Mouse (Mus musculus) cerebellum, adult 2 months (tissue): ENCODE data around the gene Wdhd1. TPM values are rescaled to one million over a fixed set of nuclear protein-coding genes. Genes with fewer than 3 reads are reported as not detected.

Source experiments
- DNase-seq, 2 experiments: peaks; one replicate each; pipeline ENCODE4 v3.0.0; 2021
- H3K27ac ChIP-seq: fragments of 200-500 bp; 2 replicates; pipeline ENCODE4 v1.5.1; 2012; ENCODE audit warnings: low read length, control low read depth, inconsistent platforms; ENCODE audit not compliant: insufficient read depth
- H3K27me3 ChIP-seq: fragments of 200-500 bp; 2 replicates; pipeline ENCODE4 v1.6.1; 2012; ENCODE audit warnings: inconsistent platforms, mild to moderate bottlenecking, low read length, moderate library complexity; ENCODE audit not compliant: control insufficient read depth, insufficient read depth
- H3K4me1 ChIP-seq: fragments of 200-500 bp; 2 replicates; pipeline ENCODE4 v1.6.1; 2011; ENCODE audit warnings: low read length; ENCODE audit not compliant: control insufficient read depth, insufficient read depth
- H3K4me3 ChIP-seq: fragments of 200-500 bp; replicated peaks from 2 replicates; pipeline ENCODE3; 2011; ENCODE audit warnings: mild to moderate bottlenecking, low read depth, low read length, control low read depth; ENCODE audit not compliant: insufficient read depth
- CTCF ChIP-seq: fragments of 200-500 bp; IDR thresholded peaks from 2 replicates; pipeline ENCODE4 v1.5.1; 2011; ENCODE audit warnings: low read depth, mild to moderate bottlenecking, control low read depth, low read length, moderate library complexity, borderline replicate concordance; ENCODE audit not compliant: insufficient read depth
- POLR2A ChIP-seq: fragments of 200-500 bp; IDR thresholded peaks from 2 replicates; pipeline ENCODE4 v1.6.1; 2011; ENCODE audit warnings: low read length, control low read depth, borderline replicate concordance; ENCODE audit not compliant: insufficient read depth
- WGBS: fragments of 180-500 bp; shearing (Covaris S2); methylation state at CpG from one replicate; pipeline ENCODE4 v1.1.7; 2018; 5-methylcytosine and 5-hydroxymethylcytosine counted together
- polyA plus RNA-seq: library from polyadenylated mRNA; depleted of rRNA; stranded (reverse); fragments of >200 nt; gene quantifications from 2 replicates; pipeline ENCODE4 v1.2.3, GENCODE M21; 2012

Wdhd1 gene
- polyA plus RNA-seq, 1 experiment, result 7.9 TPM

DNA sequence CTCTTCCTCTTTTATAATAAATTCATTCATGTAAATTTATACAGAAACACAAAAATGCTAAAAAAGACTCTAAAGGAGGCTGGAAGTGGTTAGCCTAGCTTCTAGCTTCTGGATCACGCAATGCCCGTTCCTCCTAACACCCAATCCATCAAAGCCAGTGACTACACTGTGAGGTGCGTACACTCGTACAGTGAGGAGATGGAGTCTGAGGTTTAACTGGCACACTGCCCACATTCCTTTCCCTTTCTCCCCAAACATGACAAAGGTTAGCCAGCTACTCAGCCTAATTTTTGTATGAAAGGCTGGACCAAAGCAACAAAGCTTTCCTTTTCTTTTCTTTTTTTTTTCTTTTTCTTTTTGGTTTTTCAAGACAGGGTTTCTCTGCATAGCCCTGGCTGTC, 33.9 kb downstream of the Wdhd1 start:
- Histone ChIP-seq H3K4me3 (no peak overlapping the region), H3K27me3 (no peaks in the 10 kb centered on the region), H3K4me1 (no peaks in the 10 kb centered on the region), H3K27ac (no peak overlapping the region)
- 63% methylated on average over 4 of the region's 4 CpGs for WGBS
- no peak for DNase-seq
- TF ChIP-seq CTCF (no peak), POLR2A (no peak)

DNA sequence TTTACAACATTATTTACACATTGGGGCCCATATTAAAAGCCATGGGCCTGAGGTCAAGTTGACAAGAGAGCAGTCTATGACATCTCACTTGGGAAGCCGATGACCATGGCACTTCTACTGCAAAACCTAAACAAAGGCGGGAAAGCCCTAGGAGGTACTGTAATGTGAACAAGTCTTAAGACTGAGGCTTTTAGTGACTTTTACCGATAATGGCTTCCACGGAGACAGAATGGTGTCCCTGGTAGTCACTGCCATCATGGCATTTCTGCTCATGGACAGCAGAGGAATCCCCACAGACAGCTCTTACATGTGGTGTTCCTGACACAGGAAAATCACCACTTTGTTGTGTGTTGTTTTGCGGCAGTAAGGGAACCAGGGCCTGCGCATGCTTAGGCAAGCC, 35.6 kb downstream of the Wdhd1 start:
- H3K27ac ChIP-seq, result no peak overlapping the region
- no peaks in the 10 kb centered on the region for H3K27me3 ChIP-seq
- WGBS, result 95% methylated on average over 6 of the region's 6 CpGs
- DNase-seq, result no peak
- H3K4me1 ChIP-seq, result no peaks in the 10 kb centered on the region
- TF ChIP-seq CTCF (no peak), POLR2A (no peak)
- no peak overlapping the region for H3K4me3 ChIP-seq

DNA sequence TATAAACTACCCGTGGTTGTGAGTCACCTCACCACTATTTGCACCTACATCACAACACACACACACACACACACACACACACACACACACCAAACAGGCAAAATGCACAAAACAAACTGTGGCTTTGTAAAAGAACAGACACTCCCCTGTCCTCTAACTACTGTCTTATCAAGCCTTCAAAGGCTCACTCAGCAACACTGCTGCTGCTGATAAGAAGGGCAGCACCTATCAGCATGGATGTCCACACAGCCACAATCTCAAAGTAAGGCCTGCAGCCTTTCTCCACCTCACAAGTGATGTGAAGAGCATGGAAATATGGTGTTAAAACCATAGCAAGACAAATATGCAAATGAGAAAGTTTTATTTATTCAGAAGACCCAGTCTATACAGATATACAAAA, 36.1 kb downstream of the Wdhd1 start:
- no peak for DNase-seq
- TF ChIP-seq CTCF (no peak), POLR2A (no peak)
- Histone ChIP-seq H3K4me1 (no peaks in the 10 kb centered on the region), H3K27me3 (no peaks in the 10 kb centered on the region), H3K27ac (no peak overlapping the region), H3K4me3 (no peak overlapping the region)
- WGBS, result 86% methylated on average over 1 of the region's 1 CpGs

DNA sequence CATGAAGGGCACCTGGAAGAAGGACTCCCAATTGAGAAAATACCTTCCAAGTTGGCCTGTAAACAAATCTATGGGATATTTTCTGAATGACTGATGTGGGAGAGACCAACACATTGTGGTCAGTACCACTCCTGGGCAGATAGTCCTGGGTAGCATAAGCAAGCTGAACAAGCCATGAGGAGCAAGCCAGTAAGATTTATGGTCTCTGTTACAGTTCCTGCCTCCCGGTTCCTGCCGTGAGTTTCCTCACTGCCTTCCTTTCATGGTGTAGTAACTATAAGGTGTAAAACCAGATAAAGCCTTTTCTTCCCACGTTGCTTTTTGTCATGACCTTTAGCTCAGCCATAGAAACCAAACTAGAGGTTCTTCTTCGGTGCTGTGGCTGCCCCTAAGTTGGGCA, 39.4 kb downstream of the Wdhd1 start:
- DNase-seq, result no peak
- TF ChIP-seq CTCF (no peak), POLR2A (no peak)
- no peaks in the 10 kb centered on the region for H3K4me1 ChIP-seq
- WGBS, result 91% methylated on average over 4 of the region's 4 CpGs
- no peaks in the 10 kb centered on the region for H3K27me3 ChIP-seq
- no peak overlapping the region for H3K27ac ChIP-seq
- H3K4me3 ChIP-seq, result no peak overlapping the region

DNA sequence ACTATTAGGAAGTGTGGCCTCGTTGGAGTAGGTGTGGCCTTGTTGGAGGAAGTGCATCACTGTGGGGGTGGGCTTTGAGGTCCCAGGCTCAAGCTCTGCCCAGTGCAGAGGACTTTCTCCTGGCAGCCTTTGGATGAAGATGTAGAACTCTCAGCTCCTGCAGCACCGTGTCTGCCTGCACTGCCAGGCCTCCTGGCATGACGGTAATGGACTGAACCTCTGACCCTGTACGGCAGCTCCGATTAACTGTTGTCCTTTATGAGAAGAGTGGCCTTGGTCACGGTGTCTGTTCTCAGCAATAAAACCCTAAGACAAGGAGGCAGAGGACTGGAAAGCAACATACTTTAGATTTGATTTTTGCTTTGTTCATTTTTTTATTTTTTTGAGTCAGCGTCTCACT, 40.2 kb downstream of the Wdhd1 start:
- Histone ChIP-seq H3K4me3 (no peak overlapping the region), H3K4me1 (no peaks in the 10 kb centered on the region), H3K27ac (no peak overlapping the region), H3K27me3 (no peaks in the 10 kb centered on the region)
- no peak for DNase-seq
- WGBS, result 90% methylated on average over 7 of the region's 7 CpGs
- TF ChIP-seq POLR2A, result no peak
- TF ChIP-seq CTCF, result no peak

DNA sequence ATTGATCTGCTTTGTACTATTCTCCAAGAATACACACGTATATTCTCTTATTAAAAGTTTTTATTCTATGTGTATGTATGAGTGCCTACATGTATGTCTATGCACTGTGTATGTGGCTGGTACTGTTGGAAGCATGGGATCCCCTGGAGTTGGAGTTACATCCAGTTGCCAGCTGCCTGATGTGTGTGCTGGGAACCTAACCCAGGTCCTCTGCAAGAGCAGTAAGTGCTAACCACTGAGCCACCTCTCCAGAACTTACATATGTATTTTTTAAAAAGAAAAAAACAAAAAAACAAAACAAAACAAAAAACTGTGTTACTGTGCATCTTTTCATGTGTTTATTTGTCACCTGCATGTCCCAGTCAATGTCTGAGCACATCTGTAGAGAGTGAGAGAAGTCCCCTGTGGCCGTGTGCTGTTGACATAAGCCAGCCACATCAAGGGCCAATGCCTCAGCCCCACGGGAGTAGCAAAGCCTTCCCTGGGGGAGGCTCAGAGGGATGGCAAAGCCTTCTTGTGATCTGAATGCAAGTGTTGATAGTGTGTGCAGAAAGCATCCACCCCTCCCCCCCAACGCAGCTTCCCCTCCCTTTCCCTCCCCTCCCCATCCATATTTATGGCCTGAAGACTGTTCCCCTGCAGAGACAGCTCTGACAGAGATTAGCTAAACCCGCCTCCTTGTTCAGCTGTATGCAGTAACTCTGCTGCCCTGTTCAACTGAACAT, 42.0 kb downstream of the Wdhd1 start:
- H3K4me1 ChIP-seq, result no peaks in the 10 kb centered on the region
- H3K27me3 ChIP-seq, result no peaks in the 10 kb centered on the region
- H3K27ac ChIP-seq, result no peak overlapping the region
- TF ChIP-seq POLR2A, result no peak
- TF ChIP-seq CTCF, result no peak
- H3K4me3 ChIP-seq, result no peak overlapping the region
- no peak for DNase-seq
- 60% methylated on average over 5 of the region's 5 CpGs for WGBS

DNA sequence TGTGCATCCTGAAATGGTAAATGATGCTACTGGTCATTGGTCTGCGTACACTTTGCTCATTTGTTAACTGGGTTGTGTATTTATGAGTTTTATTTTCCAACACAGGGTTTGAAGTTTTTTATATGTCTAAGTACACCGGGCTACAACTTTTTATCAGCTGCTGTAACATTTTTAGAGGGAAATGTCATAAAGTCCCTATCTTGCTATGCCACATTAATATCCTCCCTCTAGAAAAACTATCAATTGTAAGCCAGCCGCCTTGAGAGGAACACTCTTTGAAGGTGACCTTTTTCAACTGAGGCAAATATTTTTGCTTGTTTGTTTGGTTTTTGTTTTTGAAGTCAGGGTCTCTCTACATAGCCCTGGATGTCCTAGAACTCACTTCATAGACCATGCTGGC, 42.6 kb downstream of the Wdhd1 start:
- no peak overlapping the region for H3K4me3 ChIP-seq
- no peaks in the 10 kb centered on the region for H3K27me3 ChIP-seq
- DNase-seq, result no peak
- H3K4me1 ChIP-seq, result no peaks in the 10 kb centered on the region
- TF ChIP-seq POLR2A, result no peak
- TF ChIP-seq CTCF, result no peak
- H3K27ac ChIP-seq, result no peak overlapping the region
- 92% methylated on average over 3 of the region's 3 CpGs for WGBS

DNA sequence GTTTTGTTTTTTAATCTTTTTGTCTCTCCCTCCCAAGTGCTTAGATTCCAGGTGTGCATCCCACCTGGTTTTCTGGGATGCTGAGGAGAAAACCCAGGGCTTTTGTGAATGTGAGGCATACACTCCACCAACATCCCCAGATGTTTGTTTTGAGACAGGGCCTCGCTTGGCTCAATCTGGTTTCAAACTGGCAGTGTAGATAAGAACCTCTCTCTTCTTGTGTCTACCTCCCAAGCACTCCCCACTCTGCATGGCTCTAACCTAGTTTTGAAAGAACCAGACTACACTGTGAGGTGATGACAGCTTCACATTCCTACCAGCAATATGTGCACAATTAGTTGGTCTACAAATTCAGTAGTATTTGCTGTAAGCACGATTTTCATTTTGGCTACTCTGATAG, 43.1 kb downstream of the Wdhd1 start:
- 67% methylated on average over 2 of the region's 2 CpGs for WGBS
- no peaks in the 10 kb centered on the region for H3K4me1 ChIP-seq
- DNase-seq, result no peak
- H3K27ac ChIP-seq, result no peak overlapping the region
- TF ChIP-seq POLR2A (no peak), CTCF (no peak)
- no peak overlapping the region for H3K4me3 ChIP-seq
- no peaks in the 10 kb centered on the region for H3K27me3 ChIP-seq
